ENCODE assay signal across 16 mouse cellular contexts in genomic region chr7:99864241-99865028, GRCm38 (mm10). TPM values are rescaled to one million over a fixed set of nuclear protein-coding genes. Genes with fewer than 3 reads are reported as not detected.
DNase-seq lines count a peak whose midpoint lies in the region; ATAC-seq and TF ChIP-seq lines count a peak whose summit lies in the region.
"Had no signal": no experiment of that assay in that cellular context is flagged by ENCODE, and none has a peak within 500 bp of the region (broad histone marks: within the 10 kb centered on the region; RNA-seq: fewer than 3 reads in every experiment).

No protein-coding gene starts in this region.

- peak overlapping the region; percentile 22; the same call in 1 of the 2 replicates for H3K27ac ChIP-seq in heart, embryonic 10.5 days
- no peak overlapping the region for H3K27ac ChIP-seq in liver, embryonic 16.5 days (ENCODE audit: low read length)
- H3K27ac ChIP-seq in liver, embryonic 11.5 days (ENCODE audit: low read depth, low read length) = no peak overlapping the region
- H3K27ac ChIP-seq in midbrain, postnatal 0 days (ENCODE audit: low read depth, low read length) = no peak overlapping the region
- H3K27ac ChIP-seq: embryonic facial prominence, embryonic 12.5 days; liver, embryonic 15.5 days had no signal

- H3K4me3 ChIP-seq in heart, embryonic 10.5 days = no peak overlapping the region
- H3K4me3 ChIP-seq in liver, embryonic 16.5 days (ENCODE audit: low read depth, low read length) = no peak overlapping the region
- H3K4me3 ChIP-seq in liver, embryonic 11.5 days (ENCODE audit: low read depth, low read length) = no peak overlapping the region
- no peak overlapping the region for H3K4me3 ChIP-seq in midbrain, postnatal 0 days (ENCODE audit: low read depth, low read length)
- H3K4me3 ChIP-seq: embryonic facial prominence, embryonic 12.5 days; liver, embryonic 15.5 days; megakaryocyte, embryonic 14.5 days had no signal

- no peak for TF ChIP-seq CTCF in brain, embryonic 14.5 days (IDR thresholded peaks at IDR 0.05; ENCODE audit: borderline replicate concordance, extremely low read depth, insufficient read depth, insufficient read length)
- no peak for TF ChIP-seq CTCF in midbrain, postnatal 0 days (IDR thresholded peaks at IDR 0.05)

- ATAC-seq in liver, embryonic 16.5 days (ENCODE audit: low read depth) = 0 out of 2 replicates have a peak, but pooled peaks have one; percentile 13
- ATAC-seq in liver, embryonic 11.5 days (replicated peaks; ENCODE audit: low FRiP score) = no peak
- ATAC-seq in midbrain, postnatal 0 days (ENCODE audit: low FRiP score) = no peak

- 74% methylated on average over 11 of the region's 11 CpGs for WGBS in heart, embryonic 10.5 days
- 57% methylated on average over 11 of the region's 11 CpGs for WGBS in liver, embryonic 16.5 days (ENCODE audit: insufficient replicate concordance)
- 70% methylated on average over 11 of the region's 11 CpGs for WGBS in liver, embryonic 11.5 days
- WGBS in midbrain, postnatal 0 days = 50% methylated on average over 11 of the region's 11 CpGs

- no peak overlapping the region for H3K9ac ChIP-seq in liver, embryonic 16.5 days (ENCODE audit: low read depth, low read length)
- H3K9ac ChIP-seq in liver, embryonic 11.5 days (ENCODE audit: low read depth, low read length) = no peak overlapping the region
- H3K9ac ChIP-seq in midbrain, postnatal 0 days (replicated peaks; ENCODE audit: low read length, poor library complexity, severe bottlenecking) = no peak overlapping the region
- H3K9ac ChIP-seq: embryonic facial prominence, embryonic 12.5 days; liver, embryonic 15.5 days had no signal

- no peaks in the 10 kb centered on the region for H3K27me3 ChIP-seq in heart, embryonic 10.5 days (ENCODE audit: insufficient read depth, poor library complexity, severe bottlenecking)
- no peaks in the 10 kb centered on the region; the same call in 1 of the 2 replicates for H3K27me3 ChIP-seq in liver, embryonic 16.5 days (ENCODE audit: control insufficient read depth, insufficient read depth, low read depth, low read length)
- H3K27me3 ChIP-seq in liver, embryonic 11.5 days (replicated peaks; ENCODE audit: control insufficient read depth, insufficient read depth, low read length) = no peaks in the 10 kb centered on the region
- H3K27me3 ChIP-seq in midbrain, postnatal 0 days (ENCODE audit: insufficient read depth, low read length) = no peaks in the 10 kb centered on the region
- H3K27me3 ChIP-seq: embryonic facial prominence, embryonic 12.5 days had no signal

- no peak for DNase-seq in heart, embryonic 10.5 days (ENCODE audit: low spot score)
- no peak for DNase-seq in heart, adult 11 months
- no peak for DNase-seq in liver, embryonic 11.5 days (ENCODE audit: low spot score)
- peak; percentile 48 for DNase-seq in brain, embryonic 14.5 days (ENCODE audit: low read depth)
- peak; percentile 40 for DNase-seq in midbrain, postnatal 0 days (ENCODE audit: low spot score)
- DNase-seq in thymus, postnatal 36 days = no peak
- no peak for DNase-seq in urinary bladder, adult 18-20 months (ENCODE audit: low spot score in 2 of 2)
- DNase-seq: adrenal gland, postnatal 10 days; cerebellum, adult 11 months; kidney, adult 8-10 months had no signal

- no peak for TF ChIP-seq POLR2A in brain, embryonic 14.5 days (IDR thresholded peaks at IDR 0.05; ENCODE audit: borderline replicate concordance, extremely low read depth, insufficient read depth, insufficient read length, poor library complexity, severe bottlenecking)

- no peaks in the 10 kb centered on the region for H3K36me3 ChIP-seq in heart, embryonic 10.5 days
- no peaks in the 10 kb centered on the region for H3K36me3 ChIP-seq in liver, embryonic 16.5 days (ENCODE audit: control insufficient read depth, insufficient read depth)
- no peaks in the 10 kb centered on the region for H3K36me3 ChIP-seq in liver, embryonic 11.5 days (ENCODE audit: control insufficient read depth, insufficient read depth, low read length)
- H3K36me3 ChIP-seq in midbrain, postnatal 0 days (ENCODE audit: insufficient read depth, low read length) = no peaks in the 10 kb centered on the region
- H3K36me3 ChIP-seq: embryonic facial prominence, embryonic 12.5 days; liver, embryonic 15.5 days had no signal

- H3K4me2 ChIP-seq in liver, embryonic 16.5 days (ENCODE audit: low read depth, low read length) = no peak overlapping the region
- H3K4me2 ChIP-seq in liver, embryonic 11.5 days = no peak overlapping the region
- H3K4me2 ChIP-seq in midbrain, postnatal 0 days (ENCODE audit: low read depth, low read length, poor library complexity, severe bottlenecking) = no peak overlapping the region
- H3K4me2 ChIP-seq: embryonic facial prominence, embryonic 12.5 days; liver, embryonic 15.5 days had no signal

- H3K4me1 ChIP-seq in heart, embryonic 10.5 days = peaks cover 22% of the 10 kb centered on the region
- no peaks in the 10 kb centered on the region for H3K4me1 ChIP-seq in liver, embryonic 16.5 days (ENCODE audit: control insufficient read depth, low read depth, low read length)
- H3K4me1 ChIP-seq in liver, embryonic 11.5 days (replicated peaks; ENCODE audit: control insufficient read depth, insufficient read depth, low read length) = no peaks in the 10 kb centered on the region
- H3K4me1 ChIP-seq in midbrain, postnatal 0 days (ENCODE audit: insufficient read depth, low read length) = no peaks in the 10 kb centered on the region
- H3K4me1 ChIP-seq: liver, embryonic 15.5 days had no signal

- H3K9me3 ChIP-seq in heart, embryonic 10.5 days = no peaks in the 10 kb centered on the region
- no peaks in the 10 kb centered on the region for H3K9me3 ChIP-seq in liver, embryonic 16.5 days (replicated peaks; ENCODE audit: control insufficient read depth, low read length)
- H3K9me3 ChIP-seq in liver, embryonic 11.5 days (ENCODE audit: control insufficient read depth, low read length) = no peaks in the 10 kb centered on the region
- no peaks in the 10 kb centered on the region for H3K9me3 ChIP-seq in midbrain, postnatal 0 days (ENCODE audit: low read length)
- H3K9me3 ChIP-seq: embryonic facial prominence, embryonic 12.5 days; liver, embryonic 15.5 days; megakaryocyte, embryonic 14.5 days had no signal

RNA-seq across cellular contexts. Expression of gene Spcs2, which starts 1.2 kb away (rescaled TPM):
- 241 and 302 TPM in 2 replicates for polyA plus RNA-seq in heart, embryonic 10.5 days (2016; fragmentation: Nextera tagmentation; extraction: Ambion mirVana)
- polyA plus RNA-seq in liver, embryonic 16.5 days (2015; fragmentation: Nextera tagmentation; extraction: Ambion mirVana) = 189 and 192 TPM in 2 replicates
- 301 and 312 TPM in 2 replicates for polyA plus RNA-seq in liver, embryonic 11.5 days (2014; fragmentation: Nextera tagmentation; extraction: Ambion mirVana)
- polyA plus RNA-seq in brain, embryonic 14.5 days (2012; rRNA removed) = 75.5 and 101 TPM in 2 replicates
- total RNA-seq in midbrain, postnatal 0 days (2014; rRNA removed) = 119 and 136 TPM in 2 replicates
- polyA plus RNA-seq in midbrain, postnatal 0 days (2015; fragmentation: Nextera tagmentation; extraction: Ambion mirVana) = 251 and 264 TPM in 2 replicates

RNA-seq across cellular contexts. Expression of gene Xrra1, which starts 5.5 kb away (rescaled TPM):
- polyA plus RNA-seq in heart, embryonic 10.5 days (2016; fragmentation: Nextera tagmentation; extraction: Ambion mirVana) = 0.24 and 0.31 TPM in 2 replicates
- not detected in 2 replicates for polyA plus RNA-seq in liver, embryonic 16.5 days (2015; fragmentation: Nextera tagmentation; extraction: Ambion mirVana)
- polyA plus RNA-seq in liver, embryonic 11.5 days (2014; fragmentation: Nextera tagmentation; extraction: Ambion mirVana) = 0.10 and 0.17 TPM in 2 replicates
- 0.55 and 0.67 TPM in 2 replicates for polyA plus RNA-seq in brain, embryonic 14.5 days (2012; rRNA removed)
- total RNA-seq in midbrain, postnatal 0 days (2014; rRNA removed) = 1.6 and 2.4 TPM in 2 replicates
- polyA plus RNA-seq in midbrain, postnatal 0 days (2015; fragmentation: Nextera tagmentation; extraction: Ambion mirVana) = 1.9 and 2.1 TPM in 2 replicates
- total RNA-seq: heart, adult 8-10 months; neutrophil, adult 5-6 weeks had no signal
- polyA plus RNA-seq: liver, embryonic 15.5 days had no signal

RNA-seq across cellular contexts. Expression of gene Neu3, which starts 36.2 kb away (rescaled TPM):
- polyA plus RNA-seq in heart, embryonic 10.5 days (2016; fragmentation: Nextera tagmentation; extraction: Ambion mirVana) = 3.1 and 3.3 TPM in 2 replicates
- polyA plus RNA-seq in liver, embryonic 16.5 days (2015; fragmentation: Nextera tagmentation; extraction: Ambion mirVana) = 5.1 and 5.2 TPM in 2 replicates
- 5.4 and 5.9 TPM in 2 replicates for polyA plus RNA-seq in liver, embryonic 11.5 days (2014; fragmentation: Nextera tagmentation; extraction: Ambion mirVana)
- 1.7 and 2.2 TPM in 2 replicates for polyA plus RNA-seq in brain, embryonic 14.5 days (2012; rRNA removed)
- 1.8 and 4.3 TPM in 2 replicates for total RNA-seq in midbrain, postnatal 0 days (2014; rRNA removed)
- polyA plus RNA-seq in midbrain, postnatal 0 days (2015; fragmentation: Nextera tagmentation; extraction: Ambion mirVana) = 1.8 TPM in 2 replicates

Comparison
In these comparisons a context has a peak if more than half of its experiments do, and no peak if none do; other contexts are left out.
1. DNase-seq: peak in brain, embryonic 14.5 days (single experiment) and midbrain, postnatal 0 days (single experiment); none in heart, embryonic 10.5 days (single experiment), heart, adult 11 months (single experiment), liver, embryonic 11.5 days (single experiment), thymus, postnatal 36 days (0 of 2) and urinary bladder, adult 18-20 months (0 of 2).